Mouse (Mus musculus): ENCODE measurements around the gene 1190002N15Rik. TPM values are rescaled to one million over a fixed set of nuclear protein-coding genes. Genes with fewer than 3 reads are reported as not detected.

The 1190002N15Rik gene
- polyA plus RNA-seq, 1 experiment from 2014 or later: 13.6 TPM

GRCm38 (mm10) chr9:94472963-94473582 is 64.8 kb downstream of the 1190002N15Rik start:
- no peaks in the 10 kb centered on the region for H3K9me3 ChIP-seq
- H3K27ac ChIP-seq: 0 out of 2 replicates have a peak overlapping the region, but pooled peaks have one; percentile 42

DNA sequence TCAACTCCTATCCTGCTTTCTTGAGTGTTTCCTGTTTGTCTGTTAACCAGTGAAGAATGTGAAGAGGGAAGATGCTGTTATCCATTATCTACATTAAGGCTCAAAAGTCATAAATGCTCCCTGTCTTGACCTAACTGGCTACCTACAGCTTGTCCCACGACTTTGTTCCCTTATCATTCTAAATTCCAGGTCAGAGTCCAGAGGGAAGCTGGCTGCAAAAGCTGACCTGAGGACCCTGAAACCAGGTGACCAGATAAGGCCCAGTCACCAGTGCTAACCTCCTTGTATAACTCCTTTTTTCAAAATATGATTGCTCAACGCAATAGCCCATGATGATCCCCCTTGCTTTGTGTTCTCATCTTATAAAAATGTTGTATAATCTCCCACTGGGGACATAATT is 66.4 kb downstream of the 1190002N15Rik start:
- H3K9ac ChIP-seq: no peak overlapping the region
- no peak for ATAC-seq (replicated peaks)
- H3K4me3 ChIP-seq: no peak overlapping the region
- no peaks in the 10 kb centered on the region for H3K36me3 ChIP-seq (replicated peaks)
- no peaks in the 10 kb centered on the region for H3K9me3 ChIP-seq
- 77% methylated on average over 2 of the region's 2 CpGs for WGBS
- no peaks in the 10 kb centered on the region for H3K27me3 ChIP-seq (replicated peaks)
- H3K27ac ChIP-seq: no peak overlapping the region
- 0 out of 2 replicates have a peak, but pooled peaks cover 10% of the 10 kb centered on the region for H3K4me1 ChIP-seq
- H3K4me2 ChIP-seq: no peak overlapping the region

More at GRCm38 (mm10) chr9:94472963-94473582, 64.8 kb downstream of the 1190002N15Rik start:
- Histone ChIP-seq H3K4me1 (0 out of 2 replicates have a peak, but pooled peaks cover 10% of the 10 kb centered on the region), H3K27me3 (replicated peaks) (no peaks in the 10 kb centered on the region), H3K4me2 (0 out of 2 replicates have a peak overlapping the region, but pooled peaks have one; percentile 6), H3K36me3 (replicated peaks) (no peaks in the 10 kb centered on the region), H3K9ac (no peak overlapping the region), H3K4me3 (no peak overlapping the region)
- ATAC-seq (replicated peaks): peak; percentile 85
- WGBS: 65% methylated on average over 10 of the region's 10 CpGs

Other genes with a start within 250 kb of the 1190002N15Rik start
- 6.4 and 7.3 TPM in 2 replicates for gene Slc9a9, start 131.8 kb upstream of the 1190002N15Rik start, polyA plus RNA-seq (2015; fragmentation: Nextera tagmentation; extraction: Ambion mirVana)